Mouse (Mus musculus) olfactory bulb, adult 2 months (tissue): ENCODE data around the gene Fastkd1. TPM values are rescaled to one million over a fixed set of nuclear protein-coding genes. Genes with fewer than 3 reads are reported as not detected.
"Not testable (repeated sequence)": the region's sequence is repeated elsewhere in the genome, so short reads cannot be mapped to it uniquely, and the experiment has no call there.

ENCODE experiments used
- H3K27ac ChIP-seq: fragments of 200-500 bp; 2 replicates; pipeline ENCODE4 v1.5.1; 2012; ENCODE audit warnings: low read depth, low read length; ENCODE audit not compliant: insufficient read depth
- H3K4me1 ChIP-seq: fragments of 200-500 bp; 2 replicates; pipeline ENCODE4 v1.6.1; 2012; ENCODE audit warnings: low read length; ENCODE audit not compliant: control insufficient read depth, insufficient read depth
- H3K4me3 ChIP-seq: fragments of 200-500 bp; 2 replicates; pipeline ENCODE4 v1.5.1; 2012; ENCODE audit warnings: mild to moderate bottlenecking, low read depth, low read length, moderate library complexity; ENCODE audit not compliant: insufficient read depth
- CTCF ChIP-seq: fragments of 200-500 bp; IDR thresholded peaks from 2 replicates; pipeline ENCODE4 v1.5.1; 2012; ENCODE audit warnings: low read depth, mild to moderate bottlenecking, low read length, moderate library complexity; ENCODE audit not compliant: insufficient read depth
- POLR2A ChIP-seq: fragments of 200-500 bp; IDR thresholded peaks from 2 replicates; pipeline ENCODE4 v1.6.1; 2012; ENCODE audit warnings: mild to moderate bottlenecking, low read depth, low read length, moderate library complexity; ENCODE audit not compliant: insufficient read depth
- WGBS: fragments of 180-500 bp; shearing (Covaris S2); methylation state at CpG from one replicate; pipeline ENCODE4 v1.1.7; 2018; 5-methylcytosine and 5-hydroxymethylcytosine counted together
- polyA plus RNA-seq: library from polyadenylated mRNA; stranded (reverse); fragments of >200 nt; gene quantifications from 2 replicates; pipeline ENCODE4 v1.2.4, GENCODE M21; 2012; ENCODE audit warnings: low replicate concordance; ENCODE audit not compliant: missing spikeins, insufficient read depth, insufficient read length

Gene Fastkd1
- polyA plus RNA-seq, 1 experiment: not detected

- Histone ChIP-seq H3K4me3 (no peak overlapping the region), H3K4me1 (no peaks in the 10 kb centered on the region), H3K27ac (no peak overlapping the region)
- TF ChIP-seq CTCF: no peak
- TF ChIP-seq POLR2A: no peak
- 65% methylated on average over 6 of the region's 6 CpGs for WGBS
These were observed 33.3 kb downstream of the Fastkd1 start for GRCm38 (mm10) chr2:69679990-69680389.

- not testable (repeated sequence) for H3K4me1 ChIP-seq, H3K27ac ChIP-seq, H3K4me3 ChIP-seq
- 88% methylated on average over 2 of the region's 2 CpGs for WGBS
These were observed 36.1 kb downstream of the Fastkd1 start for GRCm38 (mm10) chr2:69677215-69677614.

- TF ChIP-seq CTCF (no peak), POLR2A (no peak)
- 56% methylated on average over 2 of the region's 2 CpGs for WGBS
- H3K27ac ChIP-seq: no peak overlapping the region
- no peak overlapping the region for H3K4me3 ChIP-seq
- H3K4me1 ChIP-seq: no peaks in the 10 kb centered on the region
These were observed 36.6 kb downstream of the Fastkd1 start for GRCm38 (mm10) chr2:69676713-69677112.

GRCm38 (mm10) chr2:69675266-69675665, 38.0 kb downstream of the Fastkd1 start:
- H3K27ac ChIP-seq: no peak overlapping the region
- TF ChIP-seq CTCF: no peak
- TF ChIP-seq POLR2A: no peak
- WGBS: 75% methylated on average over 9 of the region's 9 CpGs
- no peaks in the 10 kb centered on the region for H3K4me1 ChIP-seq
- H3K4me3 ChIP-seq: no peak overlapping the region

GRCm38 (mm10) chr2:69673723-69674122, 39.6 kb downstream of the Fastkd1 start:
- no peak overlapping the region for H3K4me3 ChIP-seq
- whole genome bisulfite sequencing: 75% methylated on average over 5 of the region's 5 CpGs
- H3K4me1 ChIP-seq: no peaks in the 10 kb centered on the region
- H3K27ac ChIP-seq: no peak overlapping the region
- TF ChIP-seq POLR2A (no peak), CTCF (no peak)

- Histone ChIP-seq H3K4me1 (no peaks in the 10 kb centered on the region), H3K27ac (no peak within 1 kb of the TSS), H3K4me3 (no peak within 1 kb of the TSS)
- WGBS: 72% methylated on average over 9 of the region's 9 CpGs
- no peak for TF ChIP-seq CTCF
- TF ChIP-seq POLR2A: no peak
These were observed 43.5 kb downstream of the Fastkd1 start, which contains the start of gene Klhl41 for GRCm38 (mm10) chr2:69669853-69670252. Klhl41 (plus strand) TSS chr2:69670120.

GRCm38 (mm10) chr2:69668414-69668813, 44.9 kb downstream of the Fastkd1 start:
- 68% methylated on average over 6 of the region's 6 CpGs for WGBS

GRCm38 (mm10) chr2:69667656-69668055, 45.7 kb downstream of the Fastkd1 start:
- Histone ChIP-seq H3K4me1 (no peaks in the 10 kb centered on the region), H3K4me3 (no peak overlapping the region), H3K27ac (no peak overlapping the region)
- WGBS: 95% methylated on average over 4 of the region's 4 CpGs
- TF ChIP-seq CTCF (no peak), POLR2A (no peak)

More at GRCm38 (mm10) chr2:69668414-69668813, 44.9 kb downstream of the Fastkd1 start:
- no peaks in the 10 kb centered on the region for H3K4me1 ChIP-seq
- TF ChIP-seq POLR2A (no peak), CTCF (no peak)
- H3K27ac ChIP-seq: no peak overlapping the region
- H3K4me3 ChIP-seq: no peak overlapping the region

GRCm38 (mm10) chr2:69663827-69664476, 49.4 kb downstream of the Fastkd1 start:
- TF ChIP-seq CTCF: no peak
- TF ChIP-seq POLR2A: no peak
- H3K27ac ChIP-seq: no peak overlapping the region

GRCm38 (mm10) chr2:69659326-69659725, 54.0 kb downstream of the Fastkd1 start:
- no peak overlapping the region for H3K27ac ChIP-seq
- no peak overlapping the region for H3K4me3 ChIP-seq
- H3K4me1 ChIP-seq: no peaks in the 10 kb centered on the region
- no peak for TF ChIP-seq CTCF
- no peak for TF ChIP-seq POLR2A
- 91% methylated on average over 4 of the region's 4 CpGs for WGBS

More at GRCm38 (mm10) chr2:69663827-69664476, 49.4 kb downstream of the Fastkd1 start:
- Histone ChIP-seq H3K4me1 (no peaks in the 10 kb centered on the region), H3K4me3 (no peak overlapping the region)
- 89% methylated on average over 13 of the region's 13 CpGs for WGBS
